Mouse (Mus musculus) erythroblast, embryonic 14.5 days (primary cell): ENCODE results near the gene Tbc1d10c. TPM values are rescaled to one million over a fixed set of nuclear protein-coding genes. Genes with fewer than 3 reads are reported as not detected.

ENCODE experiments used
- H3K27me3 ChIP-seq: 2 replicates; pipeline ENCODE4 v1.6.1; 2012; ENCODE audit warnings: inconsistent platforms; ENCODE audit not compliant: control insufficient read depth
- H3K36me3 ChIP-seq: 2 replicates; pipeline ENCODE4 v1.6.1; 2012; ENCODE audit warnings: mild to moderate bottlenecking, inconsistent platforms; ENCODE audit not compliant: control insufficient read depth
- H3K4me1 ChIP-seq: 2 replicates; pipeline ENCODE4 v1.6.1; 2012; ENCODE audit warnings: inconsistent platforms; ENCODE audit not compliant: control insufficient read depth
- H3K4me3 ChIP-seq: replicated peaks from 2 replicates; pipeline ENCODE3; 2012; ENCODE audit warnings: moderate library complexity, mild to moderate bottlenecking, inconsistent platforms
- H3K9me3 ChIP-seq: 2 replicates; pipeline ENCODE4 v1.6.1; 2012; ENCODE audit warnings: low read length, inconsistent platforms, mixed read lengths; ENCODE audit not compliant: control insufficient read depth
- GATA1 ChIP-seq: IDR thresholded peaks from 2 replicates; pipeline ENCODE4 v1.6.1; 2012; ENCODE audit warnings: low read length, inconsistent platforms, mixed read lengths
- TAL1 ChIP-seq: IDR thresholded peaks from 3 replicates; pipeline ENCODE4 v1.6.1; 2012; ENCODE audit warnings: low read length, inconsistent platforms, mixed read lengths
- polyA plus RNA-seq: library from polyadenylated mRNA; stranded (reverse); fragments of >175 nt; gene quantifications from 2 replicates; pipeline ENCODE4 v1.2.3, GENCODE M21; 2012

Gene Tbc1d10c
- polyA plus RNA-seq, 1 experiment: 0.18 TPM

- peaks cover 18% of the 10 kb centered on the region for H3K4me1 ChIP-seq
- H3K36me3 ChIP-seq: no peaks in the 10 kb centered on the region
- TF ChIP-seq GATA1 (no peak), TAL1 (no peak)
- H3K4me3 ChIP-seq: no peak overlapping the region
- peaks cover 90% of the 10 kb centered on the region for H3K27me3 ChIP-seq
- no peaks in the 10 kb centered on the region for H3K9me3 ChIP-seq
Measured at GRCm38 (mm10) chr19:4206971-4207370, 15.9 kb upstream of the Tbc1d10c start.

GRCm38 (mm10) chr19:4204889-4205288 is 13.8 kb upstream of the Tbc1d10c start:
- no peaks in the 10 kb centered on the region for H3K9me3 ChIP-seq
- TF ChIP-seq TAL1 (no peak), GATA1 (no peak)
- no peak overlapping the region for H3K4me3 ChIP-seq
- H3K36me3 ChIP-seq: peaks cover 7% of the 10 kb centered on the region
- peaks cover 70% of the 10 kb centered on the region for H3K27me3 ChIP-seq
- H3K4me1 ChIP-seq: peaks cover 38% of the 10 kb centered on the region

GRCm38 (mm10) chr19:4203604-4204326 is 12.7 kb upstream of the Tbc1d10c start:
- TF ChIP-seq GATA1 (no peak), TAL1 (no peak)
- Histone ChIP-seq H3K4me3 (no peak overlapping the region), H3K4me1 (peaks cover 44% of the 10 kb centered on the region), H3K27me3 (peaks cover 61% of the 10 kb centered on the region), H3K36me3 (peaks cover 18% of the 10 kb centered on the region), H3K9me3 (no peaks in the 10 kb centered on the region)

- peaks cover 42% of the 10 kb centered on the region for H3K4me1 ChIP-seq
- H3K9me3 ChIP-seq: no peaks in the 10 kb centered on the region
- H3K27me3 ChIP-seq: peaks cover 57% of the 10 kb centered on the region
- H3K4me3 ChIP-seq: no peak overlapping the region
- H3K36me3 ChIP-seq: peaks cover 25% of the 10 kb centered on the region
- TF ChIP-seq GATA1 (no peak), TAL1 (no peak)
Measured at GRCm38 (mm10) chr19:4203148-4203547, 12.1 kb upstream of the Tbc1d10c start.

- Histone ChIP-seq H3K27me3 (peaks cover 50% of the 10 kb centered on the region), H3K4me1 (peaks cover 50% of the 10 kb centered on the region), H3K9me3 (no peaks in the 10 kb centered on the region), H3K4me3 (peak overlapping the region; percentile 73), H3K36me3 (peaks cover 35% of the 10 kb centered on the region)
- no peak for TF ChIP-seq TAL1
- TF ChIP-seq GATA1: no peak
Measured at GRCm38 (mm10) chr19:4202149-4202548, 11.1 kb upstream of the Tbc1d10c start.

- Histone ChIP-seq H3K27me3 (peaks cover 43% of the 10 kb centered on the region), H3K4me3 (peak within 1 kb of the TSS; percentile 73), H3K36me3 (peaks cover 42% of the 10 kb centered on the region), H3K4me1 (peaks cover 54% of the 10 kb centered on the region), H3K9me3 (no peaks in the 10 kb centered on the region)
- TF ChIP-seq GATA1 (no peak), TAL1 (no peak)
Measured at GRCm38 (mm10) chr19:4201291-4201909, 10.3 kb upstream of the Tbc1d10c start, which contains the start of gene Rad9a. Gene Rad9a (minus strand): TSS chr19:4201662.

GRCm38 (mm10) chr19:4197180-4197579 is 6.1 kb upstream of the Tbc1d10c start:
- H3K9me3 ChIP-seq: no peaks in the 10 kb centered on the region
- H3K27me3 ChIP-seq: peaks cover 3% of the 10 kb centered on the region
- peaks cover 77% of the 10 kb centered on the region for H3K36me3 ChIP-seq
- TF ChIP-seq GATA1 (no peak), TAL1 (no peak)
- H3K4me3 ChIP-seq: no peak overlapping the region
- H3K4me1 ChIP-seq: peaks cover 74% of the 10 kb centered on the region

GRCm38 (mm10) chr19:4196548-4196947 is 5.5 kb upstream of the Tbc1d10c start:
- Histone ChIP-seq H3K9me3 (no peaks in the 10 kb centered on the region), H3K36me3 (peaks cover 77% of the 10 kb centered on the region), H3K4me3 (no peak overlapping the region), H3K27me3 (no peaks in the 10 kb centered on the region), H3K4me1 (peaks cover 70% of the 10 kb centered on the region)
- TF ChIP-seq TAL1 (no peak), GATA1 (no peak)

- Histone ChIP-seq H3K36me3 (peaks cover 77% of the 10 kb centered on the region), H3K27me3 (no peaks in the 10 kb centered on the region), H3K9me3 (no peaks in the 10 kb centered on the region), H3K4me3 (no peak overlapping the region), H3K4me1 (peaks cover 70% of the 10 kb centered on the region)
- TF ChIP-seq GATA1 (no peak), TAL1 (no peak)
Measured at GRCm38 (mm10) chr19:4196048-4196447, 5.0 kb upstream of the Tbc1d10c start.
